Mouse (Mus musculus) midbrain, embryonic 15.5 days (tissue): ENCODE measurements at regions not wholly inside any gene's neighbourhood (a gene's known extent, or its start where the extent isn't known, plus 50 kb on each side); places are given as distances from the start of the nearest gene placed in this dataset.
A peak's percentile ranks its signal among the peaks of the same experiment; 100 is the strongest.

ENCODE experiments used
- ATAC-seq: fragments of 200-750 bp; cut with Nextera tagmentation; replicated peaks from 2 replicates; pipeline ENCODE4 v1.8.0; 2017; ENCODE audit warnings: moderate TSS enrichment
- H3K27ac ChIP-seq: fragments of 300-500 bp; sonication (generic); 2 replicates; pipeline ENCODE4 v1.5.1; 2015; ENCODE audit warnings: mild to moderate bottlenecking, inconsistent platforms
- H3K27me3 ChIP-seq: fragments of 300-500 bp; sonication (generic); replicated peaks from 2 replicates; pipeline ENCODE4 v1.6.1; 2015; ENCODE audit warnings: inconsistent platforms
- H3K36me3 ChIP-seq: fragments of 300-500 bp; sonication (generic); replicated peaks from 2 replicates; pipeline ENCODE4 v1.6.1; 2015; ENCODE audit warnings: inconsistent platforms
- H3K4me1 ChIP-seq: fragments of 300-500 bp; sonication (generic); 2 replicates; pipeline ENCODE4 v1.6.1; 2015; ENCODE audit warnings: inconsistent platforms
- H3K4me2 ChIP-seq: fragments of 300-500 bp; sonication (generic); 2 replicates; pipeline ENCODE4 v1.6.1; 2015; ENCODE audit warnings: inconsistent platforms, mild to moderate bottlenecking, moderate library complexity
- H3K4me3 ChIP-seq: fragments of 300-500 bp; sonication (generic); 2 replicates; pipeline ENCODE4 v1.5.1; 2015; ENCODE audit warnings: mild to moderate bottlenecking, inconsistent platforms
- H3K9ac ChIP-seq: fragments of 300-500 bp; sonication (generic); 2 replicates; pipeline ENCODE4 v1.6.1; 2015; ENCODE audit warnings: mild to moderate bottlenecking, inconsistent platforms
- H3K9me3 ChIP-seq: fragments of 300-500 bp; sonication (generic); 2 replicates; pipeline ENCODE4 v1.6.1; 2016; ENCODE audit warnings: inconsistent platforms
- WGBS: fragments of 180-500 bp; shearing (Covaris S2); methylation state at CpG from one replicate; pipeline ENCODE4 v1.1.7; 2015; ENCODE audit warnings: mixed read lengths; 5-methylcytosine and 5-hydroxymethylcytosine counted together

- Histone ChIP-seq H3K9ac (no peak overlapping the region), H3K4me3 (no peak overlapping the region), H3K9me3 (no peaks in the 10 kb centered on the region)
These were observed 1336.9 kb upstream of the Tenm3 start for GRCm38 (mm10) chr8:50180682-50181081.

GRCm38 (mm10) chr8:50164773-50165454 is 1321.2 kb upstream of the Tenm3 start:
- Histone ChIP-seq H3K4me3 (no peak overlapping the region), H3K9ac (no peak overlapping the region), H3K27me3 (no peaks in the 10 kb centered on the region), H3K36me3 (no peaks in the 10 kb centered on the region), H3K27ac (no peak overlapping the region), H3K4me1 (no peaks in the 10 kb centered on the region), H3K9me3 (no peaks in the 10 kb centered on the region), H3K4me2 (no peak overlapping the region)
- ATAC-seq, result no peak
- WGBS, result 53% methylated on average over 2 of the region's 2 CpGs

More at GRCm38 (mm10) chr8:50180682-50181081, 1336.9 kb upstream of the Tenm3 start:
- Histone ChIP-seq H3K4me2 (no peak overlapping the region), H3K27ac (no peak overlapping the region), H3K27me3 (no peaks in the 10 kb centered on the region), H3K36me3 (no peaks in the 10 kb centered on the region), H3K4me1 (no peaks in the 10 kb centered on the region)
- no peak for ATAC-seq

- Histone ChIP-seq H3K4me2 (no peak overlapping the region), H3K4me1 (no peaks in the 10 kb centered on the region), H3K4me3 (no peak overlapping the region), H3K27ac (no peak overlapping the region), H3K27me3 (no peaks in the 10 kb centered on the region), H3K9me3 (no peaks in the 10 kb centered on the region), H3K36me3 (no peaks in the 10 kb centered on the region), H3K9ac (no peak overlapping the region)
- ATAC-seq, result no peak
- 84% methylated on average over 3 of the region's 3 CpGs for WGBS
These were observed 1317.3 kb upstream of the Tenm3 start for GRCm38 (mm10) chr8:50161076-50161475.

GRCm38 (mm10) chr8:50160326-50160725 is 1316.6 kb upstream of the Tenm3 start:
- Histone ChIP-seq H3K27me3 (no peaks in the 10 kb centered on the region), H3K36me3 (no peaks in the 10 kb centered on the region), H3K9me3 (no peaks in the 10 kb centered on the region), H3K4me2 (no peak overlapping the region), H3K4me1 (no peaks in the 10 kb centered on the region), H3K4me3 (no peak overlapping the region), H3K9ac (no peak overlapping the region), H3K27ac (0 out of 2 replicates have a peak overlapping the region, but pooled peaks have one; percentile 34)
- WGBS, result 64% methylated on average over 5 of the region's 5 CpGs
- ATAC-seq, result peak; percentile 67; the same call in 1 of the 2 replicates

DNA sequence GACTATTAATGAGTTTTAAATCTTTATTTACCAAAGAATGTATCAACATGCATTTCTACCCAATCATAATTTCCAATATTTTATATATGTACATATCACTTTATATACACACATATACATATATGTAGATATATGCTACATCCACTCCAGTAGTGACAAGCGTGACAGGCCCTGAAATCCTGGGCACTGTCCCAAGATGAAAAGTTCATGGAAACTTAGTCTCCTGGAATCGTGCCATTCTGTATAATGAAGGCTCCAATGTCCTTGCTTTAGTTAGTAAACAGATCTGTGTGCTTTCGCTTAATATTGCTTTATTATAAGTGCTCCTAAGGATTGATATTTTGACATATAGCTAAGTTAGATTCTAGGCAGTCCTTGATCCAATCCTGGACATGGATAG is 1296.1 kb upstream of the Tenm3 start:
- Histone ChIP-seq H3K27ac (no peak overlapping the region), H3K27me3 (no peaks in the 10 kb centered on the region), H3K4me1 (no peaks in the 10 kb centered on the region), H3K4me3 (no peak overlapping the region), H3K9ac (no peak overlapping the region), H3K4me2 (no peak overlapping the region), H3K36me3 (no peaks in the 10 kb centered on the region), H3K9me3 (no peaks in the 10 kb centered on the region)
- no peak for ATAC-seq
- WGBS, result 88% methylated on average over 3 of the region's 3 CpGs

DNA sequence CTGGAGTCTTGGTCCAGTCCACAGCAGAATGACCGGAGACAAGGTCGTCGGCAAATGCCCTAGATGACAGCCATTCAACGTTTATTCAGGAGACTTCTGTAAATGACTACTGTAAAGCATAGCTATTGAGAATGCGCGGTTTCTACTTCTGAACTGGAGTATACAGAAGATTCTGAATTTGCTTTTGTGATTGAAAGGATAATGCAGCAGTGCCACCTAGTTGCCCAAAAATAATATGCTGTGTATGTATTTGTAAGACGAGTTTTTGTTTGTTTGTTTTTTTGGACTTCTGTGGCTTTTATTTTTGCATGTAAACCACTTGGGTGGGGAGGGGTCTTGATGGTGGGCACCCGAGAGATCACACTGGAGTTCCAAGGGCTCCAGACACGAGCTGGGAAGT is 1276.3 kb upstream of the Tenm3 start:
- Histone ChIP-seq H3K9me3 (no peaks in the 10 kb centered on the region), H3K4me2 (no peak overlapping the region), H3K9ac (no peak overlapping the region), H3K4me1 (no peaks in the 10 kb centered on the region), H3K27me3 (no peaks in the 10 kb centered on the region), H3K27ac (no peak overlapping the region), H3K36me3 (no peaks in the 10 kb centered on the region), H3K4me3 (no peak overlapping the region)
- no peak for ATAC-seq
- WGBS, result 81% methylated on average over 9 of the region's 9 CpGs

- Histone ChIP-seq H3K27ac (no peak overlapping the region), H3K9ac (no peak overlapping the region), H3K4me3 (no peak overlapping the region), H3K36me3 (no peaks in the 10 kb centered on the region), H3K27me3 (no peaks in the 10 kb centered on the region), H3K4me2 (no peak overlapping the region), H3K4me1 (no peaks in the 10 kb centered on the region), H3K9me3 (no peaks in the 10 kb centered on the region)
- no peak for ATAC-seq
- 74% methylated on average over 6 of the region's 6 CpGs for WGBS
These were observed 1238.6 kb upstream of the Tenm3 start for GRCm38 (mm10) chr8:50082378-50082777.

- H3K4me3 ChIP-seq, result no peak overlapping the region
- WGBS, result 79% methylated on average over 2 of the region's 2 CpGs
- no peak overlapping the region for H3K27ac ChIP-seq
- no peaks in the 10 kb centered on the region for H3K9me3 ChIP-seq
- no peak for ATAC-seq
- H3K27me3 ChIP-seq, result no peaks in the 10 kb centered on the region
- no peaks in the 10 kb centered on the region for H3K4me1 ChIP-seq
- H3K36me3 ChIP-seq, result no peaks in the 10 kb centered on the region
- H3K9ac ChIP-seq, result no peak overlapping the region
- H3K4me2 ChIP-seq, result no peak overlapping the region
These were observed 1193.3 kb upstream of the Tenm3 start for GRCm38 (mm10) chr8:50037096-50037495.

GRCm38 (mm10) chr8:50027544-50027943 is 1183.8 kb upstream of the Tenm3 start:
- ATAC-seq, result no peak
- WGBS, result 80% methylated on average over 6 of the region's 6 CpGs
- no peak overlapping the region for H3K4me3 ChIP-seq
- no peaks in the 10 kb centered on the region for H3K27me3 ChIP-seq
- H3K4me2 ChIP-seq, result no peak overlapping the region
- no peaks in the 10 kb centered on the region for H3K4me1 ChIP-seq
- H3K9ac ChIP-seq, result no peak overlapping the region
- H3K9me3 ChIP-seq, result no peaks in the 10 kb centered on the region
- H3K36me3 ChIP-seq, result no peaks in the 10 kb centered on the region
- H3K27ac ChIP-seq, result no peak overlapping the region

DNA sequence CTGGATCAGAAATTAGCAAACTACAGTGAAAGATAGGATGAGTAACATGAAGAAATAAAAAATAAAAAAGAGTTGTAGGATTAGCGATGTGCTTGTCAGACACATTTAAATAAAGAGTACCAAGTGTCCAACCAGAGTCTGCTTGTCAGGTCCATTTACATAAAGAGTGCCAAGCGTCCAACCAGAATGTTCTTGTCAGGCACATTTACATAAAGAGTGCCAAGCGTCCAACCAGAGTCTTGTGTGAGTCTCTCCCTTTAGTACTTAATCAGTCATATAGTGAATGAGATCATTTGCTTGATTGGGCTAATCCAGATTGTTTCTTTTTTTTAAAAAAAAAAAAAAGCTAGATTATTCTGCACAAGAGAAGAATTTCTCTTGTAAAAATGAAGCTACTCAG is 1163.8 kb upstream of the Tenm3 start:
- Histone ChIP-seq H3K9me3 (peaks cover 7% of the 10 kb centered on the region; the same call in 1 of the 2 replicates), H3K4me3 (no peak overlapping the region), H3K27ac (no peak overlapping the region), H3K4me1 (no peaks in the 10 kb centered on the region), H3K27me3 (no peaks in the 10 kb centered on the region), H3K4me2 (no peak overlapping the region), H3K36me3 (no peaks in the 10 kb centered on the region), H3K9ac (no peak overlapping the region)
- WGBS, result 59% methylated on average over 3 of the region's 3 CpGs
- no peak for ATAC-seq

DNA sequence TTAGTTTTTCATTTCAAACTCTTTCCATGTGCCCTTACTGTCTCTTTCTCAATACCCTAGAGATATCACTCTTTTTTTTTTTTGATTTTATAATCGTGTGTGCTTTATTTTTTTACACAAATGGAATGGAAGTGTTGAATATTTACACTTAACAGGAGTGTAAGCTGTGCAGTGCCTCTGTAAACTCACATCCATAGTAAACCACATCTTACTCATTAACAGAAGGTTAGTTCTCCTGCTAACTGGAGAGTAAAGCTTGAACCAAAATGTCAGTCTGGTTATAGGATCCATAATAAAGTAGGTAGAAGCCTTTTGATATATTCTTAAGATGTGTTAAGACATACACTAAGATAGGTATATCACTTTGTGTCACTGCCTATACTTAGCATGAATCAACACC is 1160.5 kb upstream of the Tenm3 start:
- Histone ChIP-seq H3K27ac (no peak overlapping the region), H3K4me1 (no peaks in the 10 kb centered on the region), H3K36me3 (no peaks in the 10 kb centered on the region), H3K4me3 (no peak overlapping the region), H3K9me3 (peaks cover 3% of the 10 kb centered on the region; the same call in 1 of the 2 replicates), H3K27me3 (no peaks in the 10 kb centered on the region), H3K9ac (no peak overlapping the region), H3K4me2 (no peak overlapping the region)
- no peak for ATAC-seq
- 53% methylated on average over 1 of the region's 1 CpGs for WGBS

- H3K9ac ChIP-seq, result no peak overlapping the region
- no peak overlapping the region for H3K27ac ChIP-seq
- H3K9me3 ChIP-seq, result no peaks in the 10 kb centered on the region
- no peaks in the 10 kb centered on the region for H3K36me3 ChIP-seq
- H3K4me2 ChIP-seq, result no peak overlapping the region
- no peaks in the 10 kb centered on the region for H3K4me1 ChIP-seq
- no peak overlapping the region for H3K4me3 ChIP-seq
- H3K27me3 ChIP-seq, result no peaks in the 10 kb centered on the region
- 86% methylated on average over 2 of the region's 2 CpGs for WGBS
- ATAC-seq, result no peak
These were observed 1159.9 kb upstream of the Tenm3 start for GRCm38 (mm10) chr8:50003641-50004040.

- Histone ChIP-seq H3K4me3 (no peak overlapping the region), H3K36me3 (no peaks in the 10 kb centered on the region), H3K9me3 (no peaks in the 10 kb centered on the region), H3K27me3 (no peaks in the 10 kb centered on the region), H3K4me1 (no peaks in the 10 kb centered on the region), H3K4me2 (no peak overlapping the region), H3K27ac (0 out of 2 replicates have a peak overlapping the region, but pooled peaks have one; percentile 1), H3K9ac (no peak overlapping the region)
- peak; percentile 78; the same call in 1 of the 2 replicates for ATAC-seq
- 15% methylated on average over 8 of the region's 8 CpGs for WGBS
These were observed 1154.7 kb upstream of the Tenm3 start for GRCm38 (mm10) chr8:49998281-49999037.
